Mouse (Mus musculus) erythroblast, embryonic 14.5 days (primary cell): ENCODE results near the gene Aprt.

Experiments
- GATA1 ChIP-seq: IDR thresholded peaks from 2 replicates; pipeline ENCODE4 v1.6.1; 2012; ENCODE audit warnings: low read length, inconsistent platforms, mixed read lengths
- TAL1 ChIP-seq: IDR thresholded peaks from 3 replicates; pipeline ENCODE4 v1.6.1; 2012; ENCODE audit warnings: low read length, inconsistent platforms, mixed read lengths

DNA sequence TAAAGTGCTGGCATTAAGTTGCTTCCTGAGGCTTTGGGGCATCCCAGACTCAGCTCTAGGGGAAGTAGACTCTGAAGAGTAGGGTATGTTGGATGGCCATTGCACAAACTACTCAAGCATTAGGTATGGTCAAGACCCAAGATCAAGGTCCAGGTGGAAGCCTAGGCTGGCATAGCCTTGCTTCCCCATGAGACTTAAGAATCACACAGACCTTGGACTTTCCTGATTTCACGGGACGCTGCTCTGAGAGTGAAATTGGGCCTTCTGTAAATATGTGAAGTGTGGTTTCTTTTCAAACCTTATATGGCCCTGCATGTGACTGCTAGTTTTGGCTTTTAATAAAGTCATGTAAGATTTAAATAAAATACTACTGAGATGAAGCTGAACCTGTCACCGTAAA lies 4.0 kb downstream of the Aprt start:
- no peak for TF ChIP-seq TAL1
- no peak for TF ChIP-seq GATA1
